Mouse (Mus musculus) embryonic fibroblast, embryonic 13.5 days (primary cell): ENCODE measurements around the gene Zfp316.

Experiments
- CTCF ChIP-seq: IDR thresholded peaks from 2 replicates; pipeline ENCODE4 v1.5.1; 2011; ENCODE audit warnings: mild to moderate bottlenecking, control low read depth, low read length, moderate library complexity, borderline replicate concordance; ENCODE audit not compliant: insufficient read depth
- POLR2A ChIP-seq: IDR thresholded peaks from 2 replicates; pipeline ENCODE4 v1.6.1; 2011; ENCODE audit warnings: low read depth, mild to moderate bottlenecking, control low read depth, low read length, moderate library complexity

DNA sequence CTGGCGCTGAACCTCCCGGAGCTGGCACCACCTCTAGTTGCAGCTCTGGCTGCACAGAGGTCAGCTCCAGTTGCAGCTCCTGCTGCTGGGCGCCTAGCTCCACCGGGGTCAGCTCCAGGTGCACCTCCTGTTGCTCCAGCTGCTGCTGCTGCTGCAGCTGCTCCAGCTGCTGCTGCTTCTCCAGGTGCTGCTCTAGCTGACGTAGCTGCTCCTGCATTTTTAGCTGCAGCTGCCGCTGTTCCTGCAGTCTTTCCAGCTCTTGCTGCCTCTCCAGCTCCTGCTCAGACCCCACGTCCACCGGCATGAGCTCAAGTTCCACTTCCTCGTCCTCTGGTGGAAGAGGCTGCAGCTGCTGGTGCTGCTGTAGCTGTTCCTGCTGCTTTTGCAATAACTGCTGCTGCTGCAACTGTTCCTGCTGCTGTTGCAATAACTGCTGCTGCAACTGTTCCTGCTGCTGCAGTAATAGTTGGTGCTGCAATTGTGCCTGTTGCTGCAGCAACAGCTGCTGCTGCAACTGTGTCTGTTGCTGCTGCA is 18.6 kb upstream of the Zfp316 start:
- no peak for TF ChIP-seq POLR2A
- no peak for TF ChIP-seq CTCF
